Comparison of ENCODE assay signal across 17 mouse cellular contexts in genomic region chr12:73830122-73830521, GRCm38 (mm10).
DNase-seq lines count a peak whose midpoint lies in the region; ATAC-seq lines count a peak whose summit lies in the region.
"Had no signal": no experiment of that assay in that cellular context is flagged by ENCODE, and none has a peak within 500 bp of the region (broad histone marks: within the 10 kb centered on the region; RNA-seq: fewer than 3 reads in every experiment).

No protein-coding gene starts in this region.

- H3K9me3 ChIP-seq in kidney, embryonic 16.5 days (ENCODE audit: low read length): no peaks in the 10 kb centered on the region
- no peaks in the 10 kb centered on the region for H3K9me3 ChIP-seq in neural tube, embryonic 13.5 days
- no peaks in the 10 kb centered on the region for H3K9me3 ChIP-seq in neural tube, embryonic 15.5 days (replicated peaks)
- no peaks in the 10 kb centered on the region for H3K9me3 ChIP-seq in midbrain, embryonic 16.5 days (replicated peaks; ENCODE audit: control insufficient read depth, low read length, poor library complexity, severe bottlenecking)
- H3K9me3 ChIP-seq: embryonic facial prominence, embryonic 15.5 days; forebrain, embryonic 12.5 days; liver, embryonic 12.5 days had no signal

- no peak overlapping the region for H3K4me2 ChIP-seq in kidney, embryonic 16.5 days (replicated peaks; ENCODE audit: low read depth, low read length)
- H3K4me2 ChIP-seq in neural tube, embryonic 13.5 days: no peak overlapping the region
- no peak overlapping the region for H3K4me2 ChIP-seq in neural tube, embryonic 15.5 days
- H3K4me2 ChIP-seq in midbrain, embryonic 16.5 days (ENCODE audit: low read length): no peak overlapping the region
- H3K4me2 ChIP-seq: embryonic facial prominence, embryonic 15.5 days; forebrain, embryonic 12.5 days; liver, embryonic 12.5 days had no signal

- ATAC-seq in kidney, embryonic 16.5 days (ENCODE audit: low FRiP score, low TSS enrichment): peak; percentile 39; the same call in 1 of the 2 replicates
- peak; percentile 47; the same call in 1 of the 2 replicates for ATAC-seq in neural tube, embryonic 13.5 days (ENCODE audit: low read depth)
- no peak for ATAC-seq in neural tube, embryonic 15.5 days (ENCODE audit: low FRiP score)
- peak; percentile 28 for ATAC-seq in activated CD4-positive, CD25-positive, alpha-beta regulatory T cell, adult 4 months
- no peak for ATAC-seq in midbrain, embryonic 16.5 days
- no peak for ATAC-seq in megakaryocyte, adult 5-6 weeks (ENCODE audit: poor library complexity, severe bottlenecking)
- ATAC-seq: intestine, embryonic 16.5 days; liver, embryonic 12.5 days had no signal

- H3K27ac ChIP-seq in kidney, embryonic 16.5 days (ENCODE audit: low read length): no peak overlapping the region
- peak overlapping the region; percentile 57; the same call in 1 of the 2 replicates for H3K27ac ChIP-seq in neural tube, embryonic 13.5 days (replicated peaks)
- H3K27ac ChIP-seq in neural tube, embryonic 15.5 days (replicated peaks): no peak overlapping the region
- peak overlapping the region; percentile 73; the same call in 1 of the 2 replicates for H3K27ac ChIP-seq in midbrain, embryonic 16.5 days (ENCODE audit: low read length)
- H3K27ac ChIP-seq: embryonic facial prominence, embryonic 15.5 days; forebrain, embryonic 12.5 days; liver, embryonic 12.5 days had no signal

- H3K9ac ChIP-seq in kidney, embryonic 16.5 days (replicated peaks; ENCODE audit: low read length): no peak overlapping the region
- no peak overlapping the region for H3K9ac ChIP-seq in neural tube, embryonic 13.5 days
- H3K9ac ChIP-seq in neural tube, embryonic 15.5 days (replicated peaks): no peak overlapping the region
- no peak overlapping the region for H3K9ac ChIP-seq in midbrain, embryonic 16.5 days (ENCODE audit: low read depth, low read length)
- H3K9ac ChIP-seq: embryonic facial prominence, embryonic 15.5 days; forebrain, embryonic 12.5 days; liver, embryonic 12.5 days had no signal

- H3K4me3 ChIP-seq in kidney, embryonic 16.5 days (ENCODE audit: low read length): no peak overlapping the region
- no peak overlapping the region for H3K4me3 ChIP-seq in neural tube, embryonic 13.5 days
- no peak overlapping the region for H3K4me3 ChIP-seq in neural tube, embryonic 15.5 days (replicated peaks)
- no peak overlapping the region for H3K4me3 ChIP-seq in midbrain, embryonic 16.5 days (ENCODE audit: low read depth, low read length)
- H3K4me3 ChIP-seq: embryonic facial prominence, embryonic 15.5 days; forebrain, embryonic 12.5 days; liver, embryonic 12.5 days had no signal

- H3K36me3 ChIP-seq in kidney, embryonic 16.5 days (ENCODE audit: insufficient read depth, low read length): no peaks in the 10 kb centered on the region
- H3K36me3 ChIP-seq in neural tube, embryonic 13.5 days: no peaks in the 10 kb centered on the region
- H3K36me3 ChIP-seq in neural tube, embryonic 15.5 days: no peaks in the 10 kb centered on the region
- H3K36me3 ChIP-seq in midbrain, embryonic 16.5 days (ENCODE audit: control insufficient read depth, insufficient read depth, low read length): no peaks in the 10 kb centered on the region
- H3K36me3 ChIP-seq: embryonic facial prominence, embryonic 15.5 days; forebrain, embryonic 12.5 days; liver, embryonic 12.5 days had no signal

- H3K27me3 ChIP-seq in kidney, embryonic 16.5 days (ENCODE audit: insufficient read depth, low read length): no peaks in the 10 kb centered on the region
- H3K27me3 ChIP-seq in neural tube, embryonic 13.5 days: no peaks in the 10 kb centered on the region
- H3K27me3 ChIP-seq in neural tube, embryonic 15.5 days (replicated peaks): no peaks in the 10 kb centered on the region
- no peaks in the 10 kb centered on the region for H3K27me3 ChIP-seq in midbrain, embryonic 16.5 days (ENCODE audit: control insufficient read depth, insufficient read depth, low read depth, low read length)
- H3K27me3 ChIP-seq: embryonic facial prominence, embryonic 15.5 days; forebrain, embryonic 12.5 days; liver, embryonic 12.5 days had no signal

- WGBS in kidney, embryonic 16.5 days: 30% methylated on average over 7 of the region's 7 CpGs
- 51% methylated on average over 7 of the region's 7 CpGs for WGBS in neural tube, embryonic 13.5 days
- 55% methylated on average over 7 of the region's 7 CpGs for WGBS in neural tube, embryonic 15.5 days
- 63% methylated on average over 7 of the region's 7 CpGs for WGBS in midbrain, embryonic 16.5 days

- DNase-seq in kidney, postnatal 36 days: no peak
- DNase-seq: cerebellum, adult 11 months; cerebellum, postnatal 36 days; kidney, postnatal 25 days; left cerebral cortex, postnatal 4 days; right cerebral cortex, postnatal 25 days; thymus, postnatal 25 days had no signal

- no peaks in the 10 kb centered on the region for H3K4me1 ChIP-seq in kidney, embryonic 16.5 days (ENCODE audit: insufficient read depth, low read length)
- peaks cover 14% of the 10 kb centered on the region for H3K4me1 ChIP-seq in neural tube, embryonic 13.5 days (replicated peaks)
- peaks cover 17% of the 10 kb centered on the region for H3K4me1 ChIP-seq in neural tube, embryonic 15.5 days
- H3K4me1 ChIP-seq in midbrain, embryonic 16.5 days (ENCODE audit: control insufficient read depth, insufficient read depth, low read length): peaks cover 13% of the 10 kb centered on the region
- H3K4me1 ChIP-seq: liver, embryonic 12.5 days had no signal

Comparison
In these comparisons a context has a peak if more than half of its experiments do, and no peak if none do; other contexts are left out.
1. ATAC-seq: peak in kidney, embryonic 16.5 days (single experiment), neural tube, embryonic 13.5 days (single experiment) and activated CD4-positive, CD25-positive, alpha-beta regulatory T cell, adult 4 months (single experiment); none in neural tube, embryonic 15.5 days (single experiment), midbrain, embryonic 16.5 days (single experiment) and megakaryocyte, adult 5-6 weeks (single experiment).
2. H3K27ac ChIP-seq: peak in neural tube, embryonic 13.5 days (single experiment) and midbrain, embryonic 16.5 days (single experiment); none in kidney, embryonic 16.5 days (single experiment) and neural tube, embryonic 15.5 days (single experiment).